Mouse (Mus musculus) neural tube, embryonic 14.5 days (tissue): Measurements from ENCODE around the gene Kcnk6. TPM values are rescaled to one million over a fixed set of nuclear protein-coding genes. Genes with fewer than 3 reads are reported as not detected.

Experiments used
- ATAC-seq: fragments of 200-750 bp; cut with Nextera tagmentation; 2 replicates; pipeline ENCODE4 v1.8.0; 2017; ENCODE audit warnings: low read depth, mild to moderate bottlenecking, moderate TSS enrichment, moderate library complexity
- H3K27ac ChIP-seq: fragments of 300-500 bp; sonication (generic); 2 replicates; pipeline ENCODE4 v1.5.1; 2014; ENCODE audit warnings: low read depth, mild to moderate bottlenecking, control low read depth, low read length, moderate library complexity, mixed read lengths
- H3K27me3 ChIP-seq: fragments of 300-500 bp; sonication (generic); 2 replicates; pipeline ENCODE4 v1.6.1; 2014; ENCODE audit warnings: low read length; ENCODE audit not compliant: control insufficient read depth, insufficient read depth
- H3K36me3 ChIP-seq: fragments of 300-500 bp; sonication (generic); 2 replicates; pipeline ENCODE4 v1.6.1; 2014; ENCODE audit warnings: low read length, mixed read lengths; ENCODE audit not compliant: control insufficient read depth, insufficient read depth
- H3K4me1 ChIP-seq: fragments of 300-500 bp; sonication (generic); 2 replicates; pipeline ENCODE4 v1.6.1; 2014; ENCODE audit warnings: low read length; ENCODE audit not compliant: control insufficient read depth, insufficient read depth
- H3K4me2 ChIP-seq: fragments of 300-500 bp; sonication (generic); 2 replicates; pipeline ENCODE4 v1.6.1; 2014; ENCODE audit warnings: mild to moderate bottlenecking, low read depth, low read length, control low read depth
- H3K4me3 ChIP-seq: fragments of 300-500 bp; sonication (generic); 2 replicates; pipeline ENCODE4 v1.5.1; 2014; ENCODE audit warnings: low read depth, low read length, control low read depth, mixed read lengths
- H3K9ac ChIP-seq: fragments of 300-500 bp; sonication (generic); replicated peaks from 2 replicates; pipeline ENCODE4 v1.6.1; 2014; ENCODE audit warnings: low read depth, mild to moderate bottlenecking, control low read depth, low read length, mixed read lengths
- H3K9me3 ChIP-seq: fragments of 300-500 bp; sonication (generic); 2 replicates; pipeline ENCODE4 v1.6.1; 2016; ENCODE audit warnings: low read length; ENCODE audit not compliant: control insufficient read depth
- WGBS: fragments of 180-500 bp; shearing (Covaris S2); extraction: QIAGEN DNeasy Blood & Tissue Kit; methylation state at CpG from one replicate; pipeline ENCODE4 v1.1.7; 2014; 5-methylcytosine and 5-hydroxymethylcytosine counted together
- polyA plus RNA-seq: library from polyadenylated mRNA; unstranded; fragments of >200 nt; fragmentation: Nextera tagmentation; extraction: Ambion mirVana; gene quantifications from 2 replicates; pipeline ENCODE4 v1.2.1, GENCODE M21; 2014

Gene Kcnk6
- polyA plus RNA-seq, 1 experiment from 2014 or later, result 0.52 TPM

DNA sequence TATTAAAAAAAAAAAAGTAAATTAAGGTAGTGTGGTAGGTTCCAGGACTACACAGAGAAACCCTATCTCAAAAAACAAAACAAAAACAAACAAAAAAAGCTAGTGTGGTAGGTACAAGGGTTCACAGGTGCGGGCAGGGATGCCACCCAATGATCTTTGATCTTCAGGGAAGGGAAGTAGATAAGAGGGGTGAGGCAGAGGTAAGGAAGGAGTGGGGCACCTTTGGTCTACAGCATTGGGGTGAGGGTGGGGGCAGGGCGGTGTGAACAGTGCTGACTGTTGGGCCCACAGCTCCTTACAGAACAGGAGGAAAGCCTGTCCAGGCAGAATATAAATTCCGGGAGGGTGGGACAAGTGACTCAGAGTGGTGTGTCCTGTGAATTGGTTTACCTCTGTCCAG is 18.9 kb upstream of the Kcnk6 start:
- 87% methylated on average over 3 of the region's 3 CpGs for WGBS
- no peak overlapping the region for H3K4me2 ChIP-seq
- no peak overlapping the region for H3K27ac ChIP-seq
- no peaks in the 10 kb centered on the region for H3K9me3 ChIP-seq
- H3K9ac ChIP-seq, result no peak overlapping the region
- no peaks in the 10 kb centered on the region for H3K4me1 ChIP-seq
- no peak for ATAC-seq
- no peaks in the 10 kb centered on the region for H3K36me3 ChIP-seq
- H3K4me3 ChIP-seq, result no peak overlapping the region
- peaks cover 5% of the 10 kb centered on the region; the same call in 1 of the 2 replicates for H3K27me3 ChIP-seq

DNA sequence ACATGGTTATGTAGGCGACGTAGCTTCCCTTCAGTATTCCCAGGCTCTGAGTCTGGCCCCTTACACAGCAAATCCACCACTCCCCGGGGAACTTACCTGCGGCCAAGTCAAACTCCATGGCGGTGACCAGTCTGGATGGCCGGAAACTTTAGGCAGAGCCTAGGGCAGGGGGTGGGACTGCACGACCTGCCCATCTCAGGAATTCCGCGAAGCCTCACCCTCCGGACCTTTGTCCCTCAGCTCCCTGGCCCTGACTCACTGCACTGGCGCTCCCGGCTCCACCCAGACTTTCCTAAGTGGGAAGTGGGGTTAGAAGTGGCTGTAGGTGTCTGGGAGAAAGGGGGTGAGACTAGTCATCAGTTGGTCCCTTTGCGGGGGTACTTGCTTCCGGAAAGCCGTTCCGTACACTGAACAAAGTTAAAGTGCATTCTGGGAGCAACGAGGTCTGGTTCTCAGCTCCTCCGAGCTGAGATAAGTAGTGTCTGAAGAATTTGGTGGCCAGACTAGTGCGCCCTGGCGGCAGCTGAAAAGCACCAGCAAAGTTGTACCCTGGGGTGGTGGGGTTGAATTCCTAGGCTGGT is 16.0 kb upstream of the Kcnk6 start, which contains the start of gene 2200002D01Rik:
Gene 2200002D01Rik, minus strand, starts transcription at position 206 of the 581 bp plus-strand sequence.
- Histone ChIP-seq H3K9me3 (no peaks in the 10 kb centered on the region), H3K36me3 (no peaks in the 10 kb centered on the region; the same call in 1 of the 2 replicates), H3K27ac (no peak within 1 kb of the TSS), H3K4me2 (peak within 1 kb of the TSS; percentile 21), H3K4me3 (no peak within 1 kb of the TSS), H3K9ac (peak within 1 kb of the TSS; percentile 32; the same call in 1 of the 2 replicates), H3K27me3 (peaks cover 5% of the 10 kb centered on the region; the same call in 1 of the 2 replicates), H3K4me1 (no peaks in the 10 kb centered on the region)
- 15% methylated on average over 20 of the region's 20 CpGs for WGBS
- ATAC-seq, result no peak

GRCm38 (mm10) chr7:29247706-29248105 is 15.4 kb upstream of the Kcnk6 start:
- WGBS, result 16% methylated on average over 16 of the region's 19 CpGs
- H3K9ac ChIP-seq, result peak overlapping the region; percentile 32; the same call in 1 of the 2 replicates
- no peaks in the 10 kb centered on the region for H3K4me1 ChIP-seq
- ATAC-seq, result no peak
- no peak overlapping the region for H3K4me3 ChIP-seq
- no peak overlapping the region for H3K27ac ChIP-seq
- H3K4me2 ChIP-seq, result peak overlapping the region; percentile 21; the same call in 1 of the 2 replicates
- H3K9me3 ChIP-seq, result no peaks in the 10 kb centered on the region
- no peaks in the 10 kb centered on the region; the same call in 1 of the 2 replicates for H3K36me3 ChIP-seq
- peaks cover 5% of the 10 kb centered on the region; the same call in 1 of the 2 replicates for H3K27me3 ChIP-seq

- no peak overlapping the region for H3K27ac ChIP-seq
- ATAC-seq, result peak; percentile 42; the same call in 1 of the 2 replicates
- H3K9ac ChIP-seq, result 0 out of 2 replicates have a peak overlapping the region, but pooled peaks have one; percentile 32
- no peaks in the 10 kb centered on the region for H3K4me1 ChIP-seq
- peaks cover 5% of the 10 kb centered on the region; the same call in 1 of the 2 replicates for H3K27me3 ChIP-seq
- no peaks in the 10 kb centered on the region; the same call in 1 of the 2 replicates for H3K36me3 ChIP-seq
- WGBS, result 28% methylated on average over 16 of the region's 16 CpGs
- H3K4me3 ChIP-seq, result no peak overlapping the region
- 0 out of 2 replicates have a peak overlapping the region, but pooled peaks have one; percentile 21 for H3K4me2 ChIP-seq
- no peaks in the 10 kb centered on the region for H3K9me3 ChIP-seq
Measured at GRCm38 (mm10) chr7:29247314-29247700, 15.0 kb upstream of the Kcnk6 start.

- no peaks in the 10 kb centered on the region for H3K9me3 ChIP-seq
- H3K9ac ChIP-seq, result no peak overlapping the region
- no peak overlapping the region for H3K4me3 ChIP-seq
- 87% methylated on average over 21 of the region's 21 CpGs for WGBS
- H3K27ac ChIP-seq, result no peak overlapping the region
- no peak overlapping the region for H3K4me2 ChIP-seq
- H3K27me3 ChIP-seq, result peaks cover 5% of the 10 kb centered on the region; the same call in 1 of the 2 replicates
- H3K4me1 ChIP-seq, result no peaks in the 10 kb centered on the region
- ATAC-seq, result no peak
- H3K36me3 ChIP-seq, result no peaks in the 10 kb centered on the region; the same call in 1 of the 2 replicates
Measured at GRCm38 (mm10) chr7:29246619-29247313, 14.5 kb upstream of the Kcnk6 start.

DNA sequence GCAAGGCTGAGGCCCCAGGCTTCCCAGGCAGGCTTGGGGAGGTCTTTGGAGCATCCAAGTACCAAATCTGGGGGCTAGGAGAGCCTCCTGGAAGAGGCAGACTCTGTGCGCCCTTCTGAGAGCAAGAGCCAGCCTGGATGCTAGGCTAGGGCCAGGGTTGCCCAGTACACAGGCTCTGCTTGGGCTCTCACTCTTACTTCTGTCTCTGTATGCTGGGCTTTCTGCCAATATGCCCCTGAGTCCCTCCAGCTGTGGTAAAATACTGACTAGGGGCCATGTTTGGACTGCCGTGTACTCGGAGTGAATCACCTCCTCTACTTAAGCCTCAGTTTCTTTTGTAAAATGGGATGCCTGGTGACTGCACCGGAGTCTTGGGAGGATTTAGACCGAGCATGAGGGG is 13.7 kb upstream of the Kcnk6 start:
- no peak for ATAC-seq
- H3K4me2 ChIP-seq, result no peak overlapping the region
- no peak overlapping the region for H3K4me3 ChIP-seq
- peaks cover 5% of the 10 kb centered on the region; the same call in 1 of the 2 replicates for H3K27me3 ChIP-seq
- WGBS, result 88% methylated on average over 5 of the region's 5 CpGs
- H3K36me3 ChIP-seq, result no peaks in the 10 kb centered on the region; the same call in 1 of the 2 replicates
- H3K9ac ChIP-seq, result no peak overlapping the region
- H3K4me1 ChIP-seq, result no peaks in the 10 kb centered on the region
- no peaks in the 10 kb centered on the region for H3K9me3 ChIP-seq
- no peak overlapping the region for H3K27ac ChIP-seq

DNA sequence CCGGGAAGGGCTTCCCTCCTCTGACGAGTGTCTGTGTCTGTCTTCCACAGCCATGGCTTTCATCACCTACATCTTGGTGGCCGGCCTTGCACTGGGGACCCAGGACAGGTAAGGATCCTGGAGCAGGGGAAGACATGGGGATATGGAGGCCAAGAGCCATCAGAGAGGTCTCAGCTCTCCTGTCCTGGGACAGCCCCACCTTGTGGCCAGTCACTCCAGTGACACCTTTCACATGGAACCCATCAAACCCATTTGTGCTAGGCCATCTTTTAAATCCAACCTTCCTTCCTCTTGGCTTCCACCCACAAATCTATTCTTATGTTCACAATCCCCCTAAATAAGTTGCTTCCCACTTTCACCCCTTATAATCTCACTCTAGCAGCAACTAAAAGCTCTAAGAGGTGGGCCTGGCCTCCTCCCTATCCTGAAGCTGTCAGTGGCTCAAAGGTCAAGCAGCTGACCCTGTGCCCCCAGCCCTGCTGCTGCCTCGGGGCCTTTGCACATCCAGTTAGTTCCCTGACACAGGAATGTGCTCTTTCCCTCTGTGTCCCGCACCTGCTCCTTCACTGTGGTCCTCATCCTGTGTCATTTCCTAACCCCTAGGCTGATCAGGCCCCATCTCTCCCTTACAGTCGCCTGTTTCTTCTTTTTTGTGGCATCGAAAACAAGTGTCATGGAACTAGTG is 12.6 kb upstream of the Kcnk6 start:
- Histone ChIP-seq H3K4me3 (no peak overlapping the region), H3K27me3 (peaks cover 5% of the 10 kb centered on the region; the same call in 1 of the 2 replicates), H3K4me1 (no peaks in the 10 kb centered on the region), H3K36me3 (no peaks in the 10 kb centered on the region; the same call in 1 of the 2 replicates), H3K4me2 (no peak overlapping the region), H3K9me3 (no peaks in the 10 kb centered on the region), H3K9ac (no peak overlapping the region), H3K27ac (no peak overlapping the region)
- ATAC-seq, result no peak
- 90% methylated on average over 7 of the region's 7 CpGs for WGBS

DNA sequence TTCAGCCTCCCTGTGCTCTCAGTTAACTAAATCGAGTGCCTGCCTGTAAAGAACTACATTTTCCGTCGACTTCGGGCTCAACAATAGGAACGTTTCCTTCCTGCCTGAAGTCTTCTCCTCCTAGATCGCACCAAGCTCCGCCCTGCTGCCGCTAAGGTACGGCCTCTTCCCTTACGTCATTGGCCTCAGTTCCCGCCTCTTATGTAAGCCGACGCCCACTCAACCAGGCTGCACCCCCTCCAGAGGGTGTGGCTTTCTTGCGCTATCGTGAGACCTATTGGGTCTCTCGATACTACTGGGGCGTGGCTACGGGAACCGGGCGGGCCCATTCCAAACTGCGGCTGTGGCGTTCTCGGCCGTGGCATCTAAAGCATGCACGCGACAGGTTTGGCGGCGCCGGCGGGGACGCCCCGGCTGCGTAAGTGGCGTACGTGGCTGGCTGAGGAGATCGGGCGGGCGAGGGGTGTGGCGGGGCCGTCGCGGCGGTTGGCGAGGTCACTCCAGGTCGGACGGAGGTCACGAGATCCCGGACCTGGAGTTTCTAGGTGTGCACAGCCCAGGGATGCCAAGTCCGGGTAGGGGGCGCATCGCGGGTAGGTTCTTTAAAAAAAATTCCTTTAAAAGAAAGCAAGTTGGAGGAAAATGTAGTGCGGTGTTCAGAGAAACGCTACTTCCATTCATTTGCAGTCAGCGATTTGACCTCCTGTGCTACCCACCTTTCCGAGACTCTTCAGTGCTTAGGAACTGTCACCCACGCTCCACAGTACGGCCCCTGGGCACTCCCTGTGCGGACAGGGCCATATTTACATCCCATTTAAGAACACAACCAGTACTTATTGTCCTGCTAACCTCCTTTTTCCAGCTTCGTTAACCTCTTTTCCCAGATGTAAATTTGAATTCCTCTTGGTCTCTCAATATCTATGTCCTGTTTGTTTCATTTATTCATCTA is 6.0 kb upstream of the Kcnk6 start, which contains the start of gene Yif1b:
Gene Yif1b, plus strand, starts transcription at position 311 of the 949 bp plus-strand sequence.
- whole genome bisulfite sequencing, result under 1% methylated on average over 60 of the region's 60 CpGs
- peak within 1 kb of the TSS; percentile 49 for H3K9ac ChIP-seq
- peak within 1 kb of the TSS; percentile 85 for H3K27ac ChIP-seq
- H3K36me3 ChIP-seq, result no peaks in the 10 kb centered on the region
- H3K9me3 ChIP-seq, result no peaks in the 10 kb centered on the region
- peak within 1 kb of the TSS; percentile 51 for H3K4me3 ChIP-seq
- H3K4me1 ChIP-seq, result peaks cover 4% of the 10 kb centered on the region; the same call in 1 of the 2 replicates
- ATAC-seq, result peak; percentile 97
- peaks cover 2% of the 10 kb centered on the region; the same call in 1 of the 2 replicates for H3K27me3 ChIP-seq
- H3K4me2 ChIP-seq, result peak within 1 kb of the TSS; percentile 58
